Mouse (Mus musculus) MN1 (cell line): ENCODE data around the gene Kcns1.
"Not testable (repeated sequence)": the region's sequence is repeated elsewhere in the genome, so short reads cannot be mapped to it uniquely, and the experiment has no call there.

Source experiments
- DNase-seq: peaks from one replicate; pipeline ENCODE4 v3.0.0-alpha.2; 2016; ENCODE audit warnings: low spot score

The Kcns1 gene

DNA sequence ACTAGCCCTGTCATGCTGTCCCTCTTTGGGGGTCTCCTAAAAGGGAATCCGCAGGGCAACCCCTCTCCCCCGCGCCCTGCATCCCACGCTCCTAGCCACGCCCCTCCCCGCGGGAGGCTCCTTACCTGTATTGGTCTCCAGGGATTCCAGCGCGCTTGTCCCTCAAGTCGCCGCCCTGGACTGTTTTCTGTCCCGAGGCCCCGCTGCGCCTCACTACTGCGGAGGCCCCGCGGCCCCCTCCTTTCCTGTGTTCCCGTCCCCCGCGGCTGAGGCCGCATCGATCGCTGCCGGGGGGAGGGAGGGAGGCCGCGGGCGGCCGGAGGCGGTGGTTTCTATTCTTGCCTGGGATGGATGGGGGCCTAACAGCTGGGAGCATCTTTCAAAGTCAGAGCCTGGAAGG is at the start of gene Kcns1:
Gene Kcns1 (minus strand): TSS at position 212 of the 400 bp plus-strand sequence.
- DNase-seq = no peak

DNA sequence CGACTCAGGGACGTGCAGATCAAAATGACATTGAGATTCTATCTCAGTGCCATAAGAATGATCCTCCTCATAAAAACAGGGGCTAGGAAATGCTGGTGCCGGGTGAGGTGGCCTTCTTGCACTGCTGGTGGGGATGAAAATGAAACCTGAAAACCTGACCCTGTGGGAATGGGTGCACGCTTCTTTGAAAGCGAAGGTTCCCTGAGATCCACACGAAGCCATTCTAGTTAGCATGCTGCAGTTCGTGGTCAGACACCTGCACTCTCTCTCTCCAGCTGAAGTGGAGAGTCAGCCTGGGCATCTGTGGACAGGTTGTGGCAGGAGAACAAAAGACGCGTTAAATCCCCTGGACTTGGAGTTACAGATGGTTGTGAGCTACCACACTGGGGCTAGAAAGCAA is 48.4 kb upstream of the Kcns1 start:
- no peak for DNase-seq

DNA sequence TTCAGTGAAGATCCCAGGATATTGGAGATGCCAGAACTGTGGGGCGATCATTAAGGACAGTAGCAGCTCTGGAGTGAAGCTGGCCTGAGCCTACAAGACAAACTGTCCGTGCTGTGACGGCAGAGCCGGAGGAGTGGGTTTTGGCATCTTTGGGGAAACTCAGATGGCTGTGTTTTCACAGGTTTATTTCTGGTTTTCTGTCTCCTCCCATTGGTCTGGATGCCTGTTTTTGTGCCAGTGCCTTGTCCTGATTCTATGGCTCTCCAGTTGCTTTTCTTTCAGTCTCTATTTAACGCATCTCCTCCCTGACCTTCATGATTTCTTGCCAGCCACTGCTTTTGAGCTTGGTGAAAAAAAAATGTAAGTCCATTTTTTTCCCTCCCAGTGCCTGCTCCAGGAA is 41.8 kb upstream of the Kcns1 start:
- no peak for DNase-seq

DNA sequence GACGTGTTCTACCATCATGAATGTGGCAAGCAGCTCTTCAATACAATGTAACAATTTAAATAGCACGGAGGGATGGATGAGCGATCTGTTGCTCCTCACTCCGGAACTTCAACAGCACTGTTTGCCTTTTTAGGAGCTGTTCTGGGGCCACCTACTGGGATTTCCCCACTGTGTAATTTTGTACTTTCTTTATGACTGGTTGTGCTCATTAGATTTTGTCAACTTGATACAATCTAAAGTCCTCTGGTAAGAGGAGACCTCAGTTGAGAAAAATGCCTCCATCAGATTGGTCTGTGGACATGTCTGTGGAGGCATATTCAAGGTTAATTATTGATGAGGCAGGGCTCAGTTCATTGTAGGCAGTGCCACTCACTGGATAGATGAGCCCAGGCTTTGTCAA is 40.0 kb upstream of the Kcns1 start:
- no peak for DNase-seq

DNA sequence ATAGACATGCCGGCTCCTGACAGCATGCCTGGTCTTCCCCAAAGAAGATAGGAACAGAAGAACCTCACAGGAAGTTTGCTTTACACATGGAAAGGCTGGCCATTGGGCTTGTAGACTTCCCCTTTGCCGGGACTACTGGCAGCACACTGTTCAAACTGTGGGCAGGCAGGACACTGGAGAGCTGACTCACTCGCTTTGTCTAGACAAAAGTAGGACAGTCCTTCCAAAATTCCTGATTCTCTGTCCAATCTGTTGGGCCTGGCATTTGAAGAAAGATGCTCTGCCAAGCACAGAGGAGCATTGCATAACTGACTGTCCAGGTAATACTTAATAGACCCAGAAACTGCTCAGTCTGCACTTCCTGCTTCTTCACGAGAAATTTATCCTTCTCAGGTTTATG is 35.8 kb upstream of the Kcns1 start:
- DNase-seq = no peak

DNA sequence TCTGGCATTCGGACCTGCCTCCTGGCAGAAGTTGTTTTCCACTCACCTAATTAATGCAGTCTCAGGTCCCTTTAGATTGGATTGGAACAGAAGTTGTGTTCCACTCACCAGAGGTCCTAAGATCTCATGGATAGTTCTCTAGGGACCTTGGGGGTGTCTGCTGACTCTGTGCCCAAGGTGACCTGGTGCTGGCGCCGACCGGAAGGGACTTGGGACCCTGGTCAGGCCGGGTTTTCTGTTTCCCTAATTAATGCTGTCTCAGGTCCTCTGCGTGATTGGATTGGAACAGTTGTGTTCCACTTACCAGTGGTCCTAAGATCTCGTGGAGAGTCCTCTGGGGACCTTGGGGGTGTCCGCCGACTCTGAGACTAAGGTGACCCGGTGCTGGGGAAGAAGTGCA is 35.1 kb upstream of the Kcns1 start:
- not testable (repeated sequence) for DNase-seq

DNA sequence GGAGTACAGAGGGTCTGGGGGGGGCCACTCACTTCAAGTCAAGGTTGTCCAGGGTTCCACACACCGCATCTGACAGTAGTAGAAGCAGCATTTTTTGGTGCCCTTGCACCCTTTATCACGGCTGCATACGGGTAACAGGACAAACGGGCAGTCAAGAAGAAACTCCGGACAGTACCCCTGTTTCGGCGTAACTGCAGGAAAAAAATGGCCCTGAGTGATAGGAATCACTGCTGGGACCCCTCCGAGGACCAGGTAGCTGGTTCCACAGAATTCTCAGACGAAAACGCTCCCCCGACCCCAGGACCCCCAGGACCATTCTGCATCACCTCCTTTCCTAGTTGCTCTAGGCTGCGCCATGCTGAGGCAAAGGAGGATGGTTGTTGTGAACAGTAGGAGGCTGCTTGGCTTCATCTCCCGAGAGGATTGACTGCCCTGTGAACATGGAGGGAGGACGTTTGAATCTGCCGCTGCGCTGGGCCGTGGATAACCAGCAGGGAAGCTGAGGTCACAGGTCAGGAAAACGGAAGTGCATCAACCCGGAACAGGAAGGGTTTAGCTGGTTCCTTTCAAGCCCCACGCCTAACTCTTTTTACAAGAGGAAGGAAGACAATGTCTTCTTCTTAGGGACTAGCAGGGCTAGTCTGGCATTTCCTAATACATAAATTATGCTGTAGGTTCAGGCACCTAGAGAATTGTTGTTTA is 28.9 kb upstream of the Kcns1 start, which contains the start of gene Wfdc15a:
Gene Wfdc15a (minus strand): TSS at position 505 of the 702 bp plus-strand sequence.
- no peak for DNase-seq

DNA sequence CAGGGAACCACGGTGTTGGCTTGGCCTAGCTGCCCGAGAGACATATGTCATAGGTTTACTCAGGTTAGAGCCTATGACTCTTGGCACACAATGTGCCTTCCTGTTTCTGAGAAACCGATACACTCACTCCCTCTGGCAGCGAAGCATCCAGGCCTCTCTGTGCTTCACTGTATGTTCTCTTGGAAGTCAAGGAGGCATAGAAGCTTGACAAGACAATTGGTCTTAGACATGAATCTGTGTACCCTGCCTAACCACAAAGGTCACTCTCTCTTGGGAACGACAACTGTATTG is 25.7 kb upstream of the Kcns1 start:
- DNase-seq = no peak

DNA sequence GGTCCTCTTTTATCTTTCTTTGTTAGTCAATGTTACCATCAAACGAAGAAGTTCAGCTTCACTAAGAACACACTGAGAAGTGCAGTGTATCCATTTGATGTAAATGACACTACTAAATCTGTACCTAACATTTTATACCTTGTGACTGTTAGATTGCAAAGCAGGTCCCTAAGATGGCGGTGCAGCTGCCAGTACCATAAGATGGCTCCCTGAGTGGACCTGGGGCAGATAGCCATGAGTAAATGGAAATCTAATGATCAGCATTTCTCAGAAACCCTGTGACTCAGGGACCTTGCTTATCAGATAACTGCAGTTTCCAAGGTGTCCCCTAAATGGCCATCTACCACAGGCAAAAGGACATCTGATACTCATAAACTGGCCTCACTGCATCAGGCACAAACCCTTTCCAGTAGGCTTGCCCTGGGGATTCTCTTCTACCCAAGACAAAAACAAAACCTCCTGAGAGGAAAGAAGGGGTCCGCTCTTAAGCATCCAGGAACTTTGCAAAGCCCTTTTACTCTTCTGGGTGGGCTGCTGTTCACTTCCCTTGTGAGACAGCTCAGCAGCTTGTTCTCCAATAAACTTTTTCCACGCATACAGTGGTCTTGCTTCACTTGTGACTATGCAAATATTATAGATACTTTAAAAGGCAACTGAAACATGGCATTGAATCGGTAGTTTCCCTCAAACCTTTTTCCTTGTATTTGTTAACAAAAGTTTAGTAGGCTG is 25.2 kb upstream of the Kcns1 start:
- no peak for DNase-seq

DNA sequence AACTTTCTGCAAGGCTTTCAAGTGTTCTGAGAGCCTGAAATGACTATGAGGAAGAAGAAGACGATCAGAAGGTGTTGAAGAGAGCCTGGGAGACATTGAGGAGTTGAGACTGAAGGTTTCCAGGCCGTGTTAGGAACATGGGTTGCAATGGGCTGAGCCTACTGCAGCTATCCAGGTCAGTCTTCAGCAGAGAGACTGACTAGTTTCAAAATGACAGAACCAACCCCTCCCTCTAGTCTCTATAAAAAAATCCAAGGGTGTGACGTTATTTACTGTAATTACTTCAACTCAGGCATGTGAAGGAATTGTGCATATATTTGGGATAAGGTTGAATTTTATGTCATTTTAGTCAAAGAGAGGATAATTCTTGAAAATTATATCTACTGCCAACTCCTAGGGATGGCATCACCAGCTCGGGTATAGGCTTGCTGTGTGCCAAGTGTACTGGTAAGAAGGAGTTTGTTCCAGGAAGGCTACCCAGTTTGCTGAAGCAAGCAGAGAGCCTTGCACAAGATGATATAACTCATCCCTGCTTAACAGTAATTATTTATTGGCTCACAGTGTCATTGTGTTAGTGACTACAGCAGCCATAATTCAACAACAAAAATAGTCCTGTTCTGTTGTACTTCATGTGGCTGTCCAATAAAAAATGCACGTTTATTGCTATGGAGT is 24.2 kb upstream of the Kcns1 start:
- DNase-seq = no peak

DNA sequence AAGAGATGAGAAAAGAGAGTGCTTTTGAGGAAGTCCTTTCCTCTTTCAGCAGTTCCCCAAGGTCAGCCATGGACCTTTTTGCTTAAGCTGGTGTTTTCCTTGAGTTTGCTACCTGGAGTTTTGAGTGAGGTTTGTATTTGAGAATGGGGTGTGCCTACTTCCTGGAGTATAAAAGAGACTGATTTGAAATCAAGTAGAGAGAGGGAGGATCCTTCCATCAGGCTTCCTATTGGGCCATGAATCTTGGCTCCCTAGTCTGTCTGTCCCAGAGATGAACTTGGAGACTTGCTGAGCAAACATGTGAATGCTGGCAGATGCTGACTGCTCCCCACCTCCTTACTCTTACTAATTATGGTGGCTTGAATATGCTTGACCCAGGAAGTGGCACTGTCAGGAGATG is 21.4 kb upstream of the Kcns1 start:
- no peak for DNase-seq

DNA sequence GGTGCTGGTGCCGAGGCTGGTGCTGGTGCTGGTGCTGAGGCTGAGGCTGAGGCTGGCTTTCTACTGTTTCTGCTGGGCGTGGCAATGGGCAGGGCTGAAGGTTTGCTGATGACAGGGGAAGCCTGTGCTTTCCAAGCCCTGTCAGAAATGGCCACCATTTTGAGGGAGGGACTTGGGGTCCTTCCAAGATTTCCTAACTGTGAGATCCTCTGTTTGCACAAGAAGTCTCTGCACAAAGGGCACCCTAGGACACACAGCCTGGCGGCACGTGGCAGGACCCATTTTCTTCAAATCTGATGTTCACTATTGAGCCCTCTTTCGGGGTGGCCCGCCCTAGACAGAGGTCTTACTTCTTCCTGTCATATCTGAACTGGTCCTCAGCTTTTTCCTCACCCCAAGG is 19.7 kb upstream of the Kcns1 start, which contains the start of gene Wfdc12:
Gene Wfdc12 (minus strand): TSS at position 33 of the 400 bp plus-strand sequence.
- DNase-seq = no peak

DNA sequence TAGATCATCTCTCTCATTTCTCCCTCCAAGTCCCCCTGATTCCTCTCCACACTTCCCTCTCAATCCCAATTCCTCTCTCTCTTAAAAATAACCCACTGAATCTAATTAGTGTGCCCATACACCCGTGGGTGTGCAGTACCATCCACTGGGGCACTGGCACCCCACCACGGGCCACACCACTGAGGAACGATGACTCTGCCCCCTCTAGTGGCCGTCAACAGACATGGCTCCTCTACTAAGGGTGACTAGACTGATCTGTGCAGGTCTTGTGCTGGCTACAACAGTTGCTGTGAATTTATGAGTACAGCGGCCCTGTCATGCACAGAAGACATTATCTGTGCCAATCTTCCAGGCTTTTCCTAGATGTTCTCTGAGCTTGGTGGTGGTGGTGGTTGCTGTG is 17.8 kb upstream of the Kcns1 start:
- no peak for DNase-seq

DNA sequence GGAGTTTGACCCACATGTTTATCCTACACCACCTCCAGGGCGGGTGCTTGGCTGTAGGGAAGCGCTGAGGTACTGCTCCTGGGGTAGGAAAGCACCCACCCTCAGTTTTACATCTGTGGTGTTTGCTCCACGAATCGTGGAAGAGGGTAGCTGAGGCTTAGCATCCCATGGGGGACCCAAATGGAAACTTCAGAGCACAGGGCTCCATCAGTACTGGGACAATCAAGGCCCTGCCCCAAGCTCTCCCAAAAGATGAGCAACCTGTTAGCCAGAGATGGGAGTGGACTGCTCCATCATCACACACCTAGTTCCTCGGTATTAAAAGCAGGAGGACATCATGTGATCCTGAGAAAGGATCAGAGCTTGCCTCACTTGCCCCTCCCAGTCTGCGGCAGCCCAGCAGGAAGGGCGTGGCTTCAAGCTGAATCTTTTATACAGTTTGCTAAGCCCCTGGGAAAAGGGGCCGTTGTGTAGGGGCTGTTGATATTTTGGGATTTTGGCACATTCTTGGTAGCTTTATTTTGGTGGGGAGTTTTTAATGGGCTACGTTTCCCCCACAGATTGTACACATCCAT is 13.3 kb upstream of the Kcns1 start:
- no peak for DNase-seq

DNA sequence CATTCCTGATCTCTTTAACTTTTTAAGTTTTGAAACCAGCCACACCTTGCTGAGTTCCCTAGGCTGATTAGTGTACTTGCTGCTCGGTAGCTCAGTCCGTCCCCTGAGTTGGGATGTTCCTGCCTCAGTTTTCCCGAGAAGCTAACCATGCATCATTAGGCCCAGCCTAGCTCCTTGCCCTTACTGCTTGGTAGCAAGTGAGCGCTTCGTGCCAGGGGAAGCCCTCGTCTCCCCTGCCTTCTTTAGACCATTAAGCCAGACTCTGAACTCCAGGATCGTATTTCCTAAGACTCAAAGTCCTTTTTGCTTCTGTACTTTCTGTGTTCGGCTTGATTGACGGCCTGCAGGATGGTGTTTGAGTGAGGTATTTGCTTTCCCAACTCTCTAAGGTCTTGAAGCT is 12.4 kb upstream of the Kcns1 start:
- DNase-seq = no peak

DNA sequence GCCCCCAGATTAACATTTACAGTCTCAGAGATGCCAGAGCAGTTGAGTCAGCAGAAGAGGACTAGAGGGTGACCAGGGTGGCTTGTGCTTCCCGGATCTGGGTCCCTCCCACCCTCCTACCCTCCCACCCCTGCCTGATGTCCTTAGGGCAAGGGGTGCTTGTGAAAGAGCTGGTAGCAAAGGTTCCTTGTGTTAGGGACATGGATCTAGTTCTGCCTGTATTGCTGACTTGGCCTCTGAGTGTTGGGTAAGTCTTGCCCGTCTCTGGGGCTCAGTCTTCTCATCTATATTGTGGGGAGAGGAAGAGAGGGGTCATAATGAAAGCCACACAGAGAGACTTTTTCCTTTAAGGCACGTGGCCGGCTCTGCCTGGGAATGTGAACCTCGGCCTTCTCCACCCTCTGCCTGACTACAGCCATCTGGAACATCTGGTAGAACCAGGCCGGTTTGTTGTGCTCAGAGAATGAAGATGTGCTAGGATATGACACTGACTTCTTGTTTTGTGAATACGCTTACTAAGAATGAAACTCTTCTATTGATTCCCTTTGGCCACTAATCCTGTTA is 11.9 kb upstream of the Kcns1 start, which contains the start of gene Wfdc5:
Gene Wfdc5 (minus strand): TSS at position 51 of the 564 bp plus-strand sequence.
- no peak for DNase-seq

DNA sequence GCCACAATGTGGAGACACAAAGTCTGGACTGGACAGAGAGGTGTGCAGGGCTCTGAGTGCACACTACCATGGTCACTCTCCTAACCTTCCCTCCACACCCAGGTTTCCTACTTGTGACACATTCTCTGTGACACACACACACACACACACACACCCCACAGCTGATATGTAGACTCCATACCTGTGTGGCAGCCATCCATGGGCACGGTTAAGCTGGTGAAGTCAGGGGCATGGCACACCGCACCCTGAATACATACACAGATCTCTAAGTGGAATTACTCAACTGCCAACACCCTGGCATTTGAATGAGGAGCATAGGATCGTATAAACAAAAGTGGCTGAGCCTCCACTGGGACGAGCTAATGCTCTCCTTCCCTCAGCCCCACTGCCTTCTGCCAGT is 9.9 kb upstream of the Kcns1 start:
- no peak for DNase-seq

DNA sequence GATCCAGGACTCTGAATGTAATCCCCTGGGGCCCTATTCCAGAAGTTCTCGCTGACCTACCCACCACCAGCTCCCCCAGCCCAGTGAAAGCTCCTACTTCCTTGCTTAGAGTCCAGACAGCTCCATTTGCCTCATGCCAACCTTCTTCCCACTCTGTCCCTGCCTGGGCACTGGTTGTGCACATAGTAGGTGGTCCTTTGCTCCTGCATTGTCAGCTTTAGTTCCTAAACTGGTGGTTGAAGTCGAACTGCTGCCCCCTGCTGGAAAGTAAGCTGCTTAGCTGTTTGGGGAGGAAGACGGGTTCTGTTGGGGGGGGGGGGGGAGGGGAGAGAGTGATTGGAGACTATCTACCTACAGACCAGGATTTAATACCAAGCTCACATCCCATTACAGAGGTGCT is 9.2 kb upstream of the Kcns1 start:
- DNase-seq = no peak

DNA sequence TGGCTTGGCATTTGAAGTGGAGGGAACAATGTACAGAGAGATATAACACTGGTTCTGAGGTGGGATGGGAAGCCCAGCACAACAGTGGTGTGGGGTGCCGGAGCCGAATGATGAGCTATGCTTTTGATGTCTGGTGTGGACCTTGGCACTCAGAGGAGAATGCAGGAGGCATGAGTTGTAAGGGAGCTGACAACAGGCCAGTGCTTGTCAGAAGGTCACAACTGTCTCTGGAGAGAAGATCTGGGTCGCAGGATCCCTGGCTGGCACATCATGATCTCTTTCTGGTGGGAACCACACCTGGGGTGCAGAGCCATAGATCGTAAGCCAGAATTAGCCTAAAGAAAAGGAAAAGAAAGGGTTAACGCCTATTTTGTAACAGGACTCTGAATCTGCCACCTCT is 6.9 kb upstream of the Kcns1 start:
- DNase-seq = no peak

DNA sequence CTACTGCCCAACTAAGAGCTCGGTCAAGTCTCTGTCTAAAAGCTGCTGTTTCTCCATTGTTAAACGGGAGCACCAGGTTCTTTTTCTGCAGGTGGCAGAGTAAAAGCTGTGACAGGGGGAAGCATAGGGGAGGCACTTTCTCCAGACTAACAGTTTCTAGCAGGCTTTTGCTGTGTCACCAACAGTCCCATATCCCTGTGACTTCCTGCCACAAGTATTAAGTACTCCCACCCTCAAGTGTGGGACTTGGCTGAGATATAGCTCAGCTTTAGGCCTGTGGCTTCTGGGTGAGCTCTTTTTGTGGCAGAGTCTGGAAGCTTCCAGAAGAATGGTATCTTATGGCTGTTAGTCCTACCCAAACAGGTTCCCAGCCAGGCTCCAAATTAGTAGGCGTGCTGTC is 4.9 kb upstream of the Kcns1 start:
- DNase-seq = no peak

DNA sequence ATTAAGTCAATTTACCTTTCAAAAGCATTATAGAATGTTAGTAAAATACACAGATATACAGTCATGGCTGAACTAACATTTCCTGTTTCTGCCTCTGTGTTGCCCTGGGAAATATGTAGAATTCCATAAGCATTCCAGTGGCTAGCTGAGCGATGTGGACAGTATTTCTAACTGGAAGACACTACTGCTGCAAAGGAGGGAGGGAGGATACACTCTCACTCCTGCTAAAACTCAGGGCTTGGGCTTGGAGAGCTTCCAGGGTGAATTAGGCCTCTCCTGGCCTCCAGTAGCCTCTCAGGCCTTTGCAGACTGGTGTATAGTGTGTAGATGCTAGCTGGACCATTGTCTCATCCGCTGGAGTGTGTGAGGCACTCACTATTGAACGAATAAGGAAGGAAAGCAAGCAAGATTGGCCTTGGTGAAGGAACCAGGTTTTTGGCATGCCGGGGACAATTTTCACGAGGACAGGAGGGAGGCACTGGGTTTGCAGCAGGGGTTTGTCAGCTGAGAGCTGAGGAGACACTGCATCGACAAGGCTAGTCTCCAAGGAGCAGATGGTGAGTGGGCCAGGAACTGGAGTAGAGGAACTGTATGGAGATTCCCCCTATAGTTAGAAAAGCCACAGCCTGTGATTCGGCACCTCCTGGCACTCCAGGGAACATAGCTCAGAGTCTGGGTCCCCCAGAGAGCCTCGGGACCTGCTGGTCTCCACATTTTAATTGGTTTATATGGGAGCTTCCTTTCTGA is 3.9 kb upstream of the Kcns1 start:
- no peak for DNase-seq

DNA sequence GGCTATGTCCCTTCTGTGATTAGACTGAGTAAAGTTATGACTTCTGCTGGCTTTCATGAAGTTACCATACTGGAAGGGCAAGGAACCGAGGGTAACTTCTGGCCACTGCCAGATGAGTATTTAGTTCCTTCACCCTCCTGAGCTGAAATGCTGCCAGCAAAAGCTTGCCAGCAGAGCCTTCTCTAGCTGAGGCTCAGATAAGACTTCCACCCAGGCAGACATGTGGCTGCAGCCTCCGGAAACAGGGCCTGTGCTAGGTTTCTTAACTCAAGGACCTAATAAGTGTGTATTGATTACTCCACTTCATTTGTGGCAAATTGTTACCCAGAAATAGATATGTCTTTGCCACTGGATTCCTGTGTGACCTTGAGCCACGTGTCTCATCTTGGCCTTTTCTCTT is 2.5 kb upstream of the Kcns1 start:
- DNase-seq = no peak
